Mouse (Mus musculus): ENCODE measurements around the gene Olfr1424. TPM values are rescaled to one million over a fixed set of nuclear protein-coding genes. Genes with fewer than 3 reads are reported as not detected.
"Not testable (repeated sequence)": the region's sequence is repeated elsewhere in the genome, so short reads cannot be mapped to it uniquely, and the experiment has no call there.

Gene Olfr1424
- 0.12 TPM in 1 of 2 replicates, not detected in the other for polyA plus RNA-seq (2014; fragmentation: Nextera tagmentation; extraction: Ambion mirVana)

GRCm38 (mm10) chr19:12062582-12062981, at the start of gene Olfr1424:
Olfr1424 (minus strand) TSS chr19:12062682.
- not testable (repeated sequence) for H3K27ac ChIP-seq (ENCODE audit: low read depth); H3K4me3 ChIP-seq (ENCODE audit: low read depth, low read length); H3K4me2 ChIP-seq (ENCODE audit: low read length); H3K9ac ChIP-seq (ENCODE audit: low read length); H3K27me3 ChIP-seq (replicated peaks; ENCODE audit: control insufficient read depth, insufficient read depth, low read length); ATAC-seq (replicated peaks; ENCODE audit: low FRiP score, low TSS enrichment, low read depth); H3K9me3 ChIP-seq (ENCODE audit: control insufficient read depth, low read length); DNase-seq (ENCODE audit: low spot score); H3K4me1 ChIP-seq (replicated peaks; ENCODE audit: control insufficient read depth, insufficient read depth, low read length); H3K36me3 ChIP-seq (ENCODE audit: control insufficient read depth, insufficient read depth, low read length)
- WGBS = 81% methylated on average over 1 of the region's 1 CpGs

DNA sequence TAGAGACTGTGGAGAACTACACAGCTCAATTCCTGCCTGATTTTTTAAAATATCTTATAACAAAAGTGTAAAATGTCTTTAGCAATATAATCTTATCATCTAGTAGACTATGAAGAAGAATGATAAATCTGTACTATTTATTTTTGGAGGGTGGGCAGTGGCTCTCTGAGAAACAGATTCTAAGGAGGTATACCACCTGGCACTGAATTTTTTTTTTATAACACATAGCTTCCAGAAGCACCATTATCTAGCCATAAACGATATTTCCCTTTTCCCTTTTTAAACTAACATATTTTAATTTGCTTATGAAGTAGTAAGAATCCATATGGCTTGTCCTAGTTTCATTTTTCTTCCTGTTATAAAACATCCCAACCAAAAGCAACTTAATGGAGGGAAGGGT, 42.1 kb upstream of the Olfr1424 start:
- Histone ChIP-seq H3K4me2 (ENCODE audit: low read length) (no peak overlapping the region), H3K4me1 (replicated peaks; ENCODE audit: control insufficient read depth, insufficient read depth, low read length) (no peaks in the 10 kb centered on the region), H3K27me3 (replicated peaks; ENCODE audit: control insufficient read depth, insufficient read depth, low read length) (no peaks in the 10 kb centered on the region), H3K9ac (ENCODE audit: low read length) (no peak overlapping the region), H3K36me3 (ENCODE audit: control insufficient read depth, insufficient read depth, low read length) (no peaks in the 10 kb centered on the region), H3K4me3 (ENCODE audit: low read depth, low read length) (no peak overlapping the region), H3K27ac (ENCODE audit: low read depth) (no peak overlapping the region), H3K9me3 (ENCODE audit: control insufficient read depth, low read length) (no peaks in the 10 kb centered on the region)
- 55% methylated on average over 1 of the region's 1 CpGs for WGBS
- DNase-seq (ENCODE audit: low spot score) (no peak), ATAC-seq (replicated peaks; ENCODE audit: low FRiP score, low TSS enrichment, low read depth) (no peak)

DNA sequence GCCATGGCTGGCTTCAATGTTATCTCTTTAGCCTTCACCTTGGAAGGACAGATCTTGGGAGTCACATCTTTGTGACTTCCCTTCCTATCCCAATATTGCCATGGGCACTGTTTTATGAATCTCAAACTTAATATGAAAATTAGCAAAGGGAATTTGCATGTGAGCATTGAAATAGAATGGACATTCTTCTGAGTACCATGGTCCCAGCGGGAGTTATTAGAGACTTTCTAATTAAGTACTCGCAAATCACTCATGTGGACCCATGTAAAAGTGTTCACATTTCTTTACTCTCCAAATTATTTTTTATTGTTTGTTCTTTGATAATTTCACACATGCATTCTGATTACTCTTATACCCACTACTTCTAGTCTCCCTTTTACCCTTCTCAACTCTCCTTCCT, 40.8 kb upstream of the Olfr1424 start, which contains the start of gene Olfr1427:
TSS of gene Olfr1427 (minus strand) at position 101 of the 400 bp plus-strand sequence.
- WGBS = 95% methylated on average over 2 of the region's 2 CpGs
- no peak within 1 kb of the TSS for H3K27ac ChIP-seq (ENCODE audit: low read depth)
- H3K9ac ChIP-seq (ENCODE audit: low read length) = no peak within 1 kb of the TSS
- ATAC-seq (replicated peaks; ENCODE audit: low FRiP score, low TSS enrichment, low read depth) (no peak), DNase-seq (ENCODE audit: low spot score) (no peak)
- H3K9me3 ChIP-seq (ENCODE audit: control insufficient read depth, low read length) = no peaks in the 10 kb centered on the region
- H3K4me2 ChIP-seq (ENCODE audit: low read length) = no peak within 1 kb of the TSS
- no peaks in the 10 kb centered on the region for H3K36me3 ChIP-seq (ENCODE audit: control insufficient read depth, insufficient read depth, low read length)
- no peak within 1 kb of the TSS for H3K4me3 ChIP-seq (ENCODE audit: low read depth, low read length)
- H3K4me1 ChIP-seq (replicated peaks; ENCODE audit: control insufficient read depth, insufficient read depth, low read length) = no peaks in the 10 kb centered on the region
- no peaks in the 10 kb centered on the region for H3K27me3 ChIP-seq (replicated peaks; ENCODE audit: control insufficient read depth, insufficient read depth, low read length)

GRCm38 (mm10) chr19:12091913-12092312, 29.4 kb upstream of the Olfr1424 start, which contains the start of gene Olfr1426:
Olfr1426 (minus strand) TSS chr19:12092013.
- Histone ChIP-seq H3K36me3 (ENCODE audit: control insufficient read depth, insufficient read depth, low read length) (no peaks in the 10 kb centered on the region), H3K27ac (ENCODE audit: low read depth) (no peak within 1 kb of the TSS), H3K27me3 (replicated peaks; ENCODE audit: control insufficient read depth, insufficient read depth, low read length) (no peaks in the 10 kb centered on the region), H3K9me3 (ENCODE audit: control insufficient read depth, low read length) (no peaks in the 10 kb centered on the region), H3K4me3 (ENCODE audit: low read depth, low read length) (no peak within 1 kb of the TSS), H3K9ac (ENCODE audit: low read length) (no peak within 1 kb of the TSS), H3K4me1 (replicated peaks; ENCODE audit: control insufficient read depth, insufficient read depth, low read length) (no peaks in the 10 kb centered on the region), H3K4me2 (ENCODE audit: low read length) (no peak within 1 kb of the TSS)
- DNase-seq (ENCODE audit: low spot score) (no peak), ATAC-seq (replicated peaks; ENCODE audit: low FRiP score, low TSS enrichment, low read depth) (no peak)
- WGBS = 73% methylated on average over 1 of the region's 1 CpGs

DNA sequence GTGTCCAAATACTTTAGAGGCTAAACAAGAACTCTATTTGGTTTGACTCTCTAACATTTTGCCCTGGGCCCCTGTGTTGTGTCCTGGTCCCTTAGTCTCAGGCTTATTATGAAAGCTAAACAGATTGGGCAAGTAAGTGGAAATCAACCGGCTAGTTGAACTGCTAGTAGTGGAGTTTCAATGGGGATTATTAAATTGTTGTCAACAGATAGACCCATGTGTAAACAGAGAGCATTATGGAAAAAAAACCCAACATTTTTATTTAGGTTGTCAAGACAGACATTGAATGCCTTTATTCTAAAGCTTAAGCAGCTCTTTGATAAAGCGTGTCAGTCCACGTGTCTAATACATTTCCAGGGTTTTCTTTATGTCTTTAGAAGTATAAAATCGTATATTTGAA, 15.1 kb upstream of the Olfr1424 start, which contains the start of gene Olfr1425:
TSS of gene Olfr1425 (minus strand) at position 101 of the 400 bp plus-strand sequence.
- H3K27me3 ChIP-seq (replicated peaks; ENCODE audit: control insufficient read depth, insufficient read depth, low read length); H3K9me3 ChIP-seq (ENCODE audit: control insufficient read depth, low read length); H3K9ac ChIP-seq (ENCODE audit: low read length); DNase-seq (ENCODE audit: low spot score); H3K4me2 ChIP-seq (ENCODE audit: low read length); H3K4me3 ChIP-seq (ENCODE audit: low read depth, low read length); H3K36me3 ChIP-seq (ENCODE audit: control insufficient read depth, insufficient read depth, low read length); H3K27ac ChIP-seq (ENCODE audit: low read depth); ATAC-seq (replicated peaks; ENCODE audit: low FRiP score, low TSS enrichment, low read depth); H3K4me1 ChIP-seq (replicated peaks; ENCODE audit: control insufficient read depth, insufficient read depth, low read length): not testable (repeated sequence)
- WGBS = 90% methylated on average over 4 of the region's 4 CpGs

DNA sequence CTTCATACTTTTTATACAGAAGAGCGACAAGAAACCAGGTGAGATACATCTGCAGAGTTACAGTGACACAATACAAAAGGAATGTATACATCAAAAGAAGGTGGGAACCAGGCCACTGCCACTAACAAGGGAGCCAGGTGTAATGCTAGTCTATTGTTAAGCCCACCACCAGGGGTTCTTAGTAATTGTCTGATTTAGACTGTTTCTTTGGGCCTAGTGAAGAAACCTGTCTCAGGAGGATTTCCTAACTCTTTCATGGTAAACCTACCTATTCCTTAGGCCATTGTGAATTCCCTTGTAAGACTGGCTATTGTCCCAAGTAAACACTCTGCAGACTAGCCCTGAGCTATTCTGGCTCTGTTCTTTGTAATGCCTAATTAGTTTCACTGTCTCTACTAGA, 7.1 kb upstream of the Olfr1424 start:
- not testable (repeated sequence) for H3K4me2 ChIP-seq (ENCODE audit: low read length); H3K9ac ChIP-seq (ENCODE audit: low read length); DNase-seq (ENCODE audit: low spot score); H3K27ac ChIP-seq (ENCODE audit: low read depth); H3K4me3 ChIP-seq (ENCODE audit: low read depth, low read length); H3K9me3 ChIP-seq (ENCODE audit: control insufficient read depth, low read length); ATAC-seq (replicated peaks; ENCODE audit: low FRiP score, low TSS enrichment, low read depth); H3K36me3 ChIP-seq (ENCODE audit: control insufficient read depth, insufficient read depth, low read length); H3K27me3 ChIP-seq (replicated peaks; ENCODE audit: control insufficient read depth, insufficient read depth, low read length); H3K4me1 ChIP-seq (replicated peaks; ENCODE audit: control insufficient read depth, insufficient read depth, low read length)
- 78% methylated on average over 1 of the region's 1 CpGs for WGBS

- H3K4me1 ChIP-seq (replicated peaks; ENCODE audit: control insufficient read depth, insufficient read depth, low read length); H3K4me2 ChIP-seq (ENCODE audit: low read length); DNase-seq (ENCODE audit: low spot score); H3K4me3 ChIP-seq (ENCODE audit: low read depth, low read length); H3K9ac ChIP-seq (ENCODE audit: low read length); ATAC-seq (replicated peaks; ENCODE audit: low FRiP score, low TSS enrichment, low read depth); H3K9me3 ChIP-seq (ENCODE audit: control insufficient read depth, low read length); H3K36me3 ChIP-seq (ENCODE audit: control insufficient read depth, insufficient read depth, low read length); H3K27ac ChIP-seq (ENCODE audit: low read depth); H3K27me3 ChIP-seq (replicated peaks; ENCODE audit: control insufficient read depth, insufficient read depth, low read length): not testable (repeated sequence)
- WGBS = 92% methylated on average over 1 of the region's 1 CpGs
Observed at GRCm38 (mm10) chr19:12067806-12068205, 5.3 kb upstream of the Olfr1424 start.

DNA sequence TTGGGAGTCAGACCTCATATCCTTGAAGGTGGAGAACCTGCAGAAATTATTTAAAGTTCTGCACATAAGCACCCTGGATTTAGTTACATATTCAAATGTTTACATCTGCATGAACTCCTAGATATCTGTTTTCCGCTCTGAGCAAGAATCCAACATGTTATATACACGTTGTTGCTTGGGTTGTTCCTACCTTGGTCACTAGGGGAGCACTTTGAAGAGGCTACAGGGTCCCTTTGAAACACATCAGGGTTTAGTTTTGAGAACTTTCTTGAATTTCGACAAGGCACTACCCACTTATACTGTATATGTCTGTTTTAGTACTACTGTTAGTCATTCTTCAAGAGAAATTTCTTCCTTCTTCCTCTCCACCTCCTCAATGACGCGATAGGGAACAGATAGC, 19.3 kb downstream of the Olfr1424 start:
- H3K9me3 ChIP-seq (ENCODE audit: control insufficient read depth, low read length) = no peaks in the 10 kb centered on the region
- H3K9ac ChIP-seq (ENCODE audit: low read length) = no peak overlapping the region
- H3K4me3 ChIP-seq (ENCODE audit: low read depth, low read length) = no peak overlapping the region
- no peaks in the 10 kb centered on the region for H3K27me3 ChIP-seq (replicated peaks; ENCODE audit: control insufficient read depth, insufficient read depth, low read length)
- no peaks in the 10 kb centered on the region for H3K36me3 ChIP-seq (ENCODE audit: control insufficient read depth, insufficient read depth, low read length)
- ATAC-seq (replicated peaks; ENCODE audit: low FRiP score, low TSS enrichment, low read depth) (no peak), DNase-seq (ENCODE audit: low spot score) (no peak)
- 88% methylated on average over 5 of the region's 5 CpGs for WGBS
- H3K27ac ChIP-seq (ENCODE audit: low read depth) = no peak overlapping the region
- no peaks in the 10 kb centered on the region for H3K4me1 ChIP-seq (replicated peaks; ENCODE audit: control insufficient read depth, insufficient read depth, low read length)
- no peak overlapping the region for H3K4me2 ChIP-seq (ENCODE audit: low read length)

- Histone ChIP-seq H3K4me3 (ENCODE audit: low read depth, low read length) (no peak within 1 kb of the TSS), H3K4me1 (replicated peaks; ENCODE audit: control insufficient read depth, insufficient read depth, low read length) (no peaks in the 10 kb centered on the region), H3K9ac (ENCODE audit: low read length) (no peak within 1 kb of the TSS), H3K36me3 (ENCODE audit: control insufficient read depth, insufficient read depth, low read length) (no peaks in the 10 kb centered on the region), H3K27me3 (replicated peaks; ENCODE audit: control insufficient read depth, insufficient read depth, low read length) (no peaks in the 10 kb centered on the region), H3K27ac (ENCODE audit: low read depth) (no peak within 1 kb of the TSS), H3K4me2 (ENCODE audit: low read length) (no peak within 1 kb of the TSS), H3K9me3 (ENCODE audit: control insufficient read depth, low read length) (no peaks in the 10 kb centered on the region)
- no peak for ATAC-seq (replicated peaks; ENCODE audit: low FRiP score, low TSS enrichment, low read depth)
- no peak for DNase-seq (ENCODE audit: low spot score)
- WGBS = 62% methylated on average over 2 of the region's 2 CpGs
Observed at GRCm38 (mm10) chr19:12041217-12041616, 21.3 kb downstream of the Olfr1424 start, which contains the start of gene Olfr1423. Olfr1423 (minus strand) TSS chr19:12041317.

All from intestine, embryonic 14.5 days (tissue).